Mouse (Mus musculus) forebrain, embryonic 10.5 days (tissue): Measurements from ENCODE around the gene Hbb-bh2. TPM values are rescaled to one million over a fixed set of nuclear protein-coding genes. Genes with fewer than 3 reads are reported as not detected.
"Not testable (repeated sequence)": the region's sequence is repeated elsewhere in the genome, so short reads cannot be mapped to it uniquely, and the experiment has no call there.

Source experiments
- DNase-seq: peaks from one replicate; pipeline ENCODE4 v3.0.0-alpha.2; 2017; ENCODE audit warnings: low spot score; ENCODE audit errors: extremely low spot score
- H3K27ac ChIP-seq: fragments of 300-500 bp; sonication (generic); 2 replicates; pipeline ENCODE4 v1.5.1; 2016; ENCODE audit warnings: mild to moderate bottlenecking
- H3K27me3 ChIP-seq: fragments of 300-500 bp; sonication (generic); 2 replicates; pipeline ENCODE4 v1.6.1; 2016; ENCODE audit warnings: mild to moderate bottlenecking; ENCODE audit not compliant: poor library complexity, severe bottlenecking
- H3K36me3 ChIP-seq: fragments of 300-500 bp; sonication (generic); replicated peaks from 2 replicates; pipeline ENCODE4 v1.6.1; 2016; ENCODE audit warnings: mild to moderate bottlenecking, moderate library complexity
- H3K4me1 ChIP-seq: fragments of 300-500 bp; sonication (generic); 2 replicates; pipeline ENCODE4 v1.6.1; 2016
- H3K4me3 ChIP-seq: fragments of 300-500 bp; sonication (generic); 2 replicates; pipeline ENCODE4 v1.5.1; 2016; ENCODE audit warnings: mild to moderate bottlenecking, moderate library complexity
- H3K9me3 ChIP-seq: fragments of 300-500 bp; sonication (generic); 2 replicates; pipeline ENCODE4 v1.6.1; 2016; ENCODE audit warnings: mild to moderate bottlenecking, moderate library complexity
- WGBS: fragments of 180-500 bp; shearing (Covaris S2); methylation state at CpG from one replicate; pipeline ENCODE4 v1.1.7; 2016; 5-methylcytosine and 5-hydroxymethylcytosine counted together
- polyA plus RNA-seq: library from polyadenylated mRNA; unstranded; fragments of >200 nt; fragmentation: Nextera tagmentation; extraction: Ambion mirVana; gene quantifications from 2 replicates; pipeline ENCODE4 v1.2.1, GENCODE M21; 2016

Hbb-bh2 gene
- polyA plus RNA-seq, 1 experiment from 2014 or later, result 0.37 TPM

DNA sequence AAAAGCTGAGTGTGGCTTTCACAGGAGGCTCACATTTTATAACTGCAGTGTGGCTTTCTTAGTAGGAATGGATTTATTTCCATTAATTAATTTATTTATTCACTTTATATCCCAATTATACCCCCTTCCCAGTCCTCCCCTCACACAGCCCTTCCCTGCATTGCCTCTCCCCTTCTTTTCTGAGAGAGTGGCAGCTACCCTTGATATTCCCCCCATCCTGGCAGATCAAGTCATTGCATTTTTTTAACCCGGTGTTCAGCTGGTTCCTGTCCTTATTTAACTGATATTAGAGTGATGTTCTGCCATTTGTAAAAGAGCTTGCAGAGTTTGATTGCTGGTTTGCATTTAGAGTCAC, 30.5 kb downstream of the Hbb-bh2 start:
- WGBS, result 79% methylated on average over 1 of the region's 1 CpGs
- no peaks in the 10 kb centered on the region for H3K27me3 ChIP-seq
- H3K27ac ChIP-seq, result no peak overlapping the region
- H3K4me3 ChIP-seq, result no peak overlapping the region
- DNase-seq, result no peak
- H3K36me3 ChIP-seq, result no peaks in the 10 kb centered on the region
- no peaks in the 10 kb centered on the region for H3K9me3 ChIP-seq
- no peaks in the 10 kb centered on the region for H3K4me1 ChIP-seq

DNA sequence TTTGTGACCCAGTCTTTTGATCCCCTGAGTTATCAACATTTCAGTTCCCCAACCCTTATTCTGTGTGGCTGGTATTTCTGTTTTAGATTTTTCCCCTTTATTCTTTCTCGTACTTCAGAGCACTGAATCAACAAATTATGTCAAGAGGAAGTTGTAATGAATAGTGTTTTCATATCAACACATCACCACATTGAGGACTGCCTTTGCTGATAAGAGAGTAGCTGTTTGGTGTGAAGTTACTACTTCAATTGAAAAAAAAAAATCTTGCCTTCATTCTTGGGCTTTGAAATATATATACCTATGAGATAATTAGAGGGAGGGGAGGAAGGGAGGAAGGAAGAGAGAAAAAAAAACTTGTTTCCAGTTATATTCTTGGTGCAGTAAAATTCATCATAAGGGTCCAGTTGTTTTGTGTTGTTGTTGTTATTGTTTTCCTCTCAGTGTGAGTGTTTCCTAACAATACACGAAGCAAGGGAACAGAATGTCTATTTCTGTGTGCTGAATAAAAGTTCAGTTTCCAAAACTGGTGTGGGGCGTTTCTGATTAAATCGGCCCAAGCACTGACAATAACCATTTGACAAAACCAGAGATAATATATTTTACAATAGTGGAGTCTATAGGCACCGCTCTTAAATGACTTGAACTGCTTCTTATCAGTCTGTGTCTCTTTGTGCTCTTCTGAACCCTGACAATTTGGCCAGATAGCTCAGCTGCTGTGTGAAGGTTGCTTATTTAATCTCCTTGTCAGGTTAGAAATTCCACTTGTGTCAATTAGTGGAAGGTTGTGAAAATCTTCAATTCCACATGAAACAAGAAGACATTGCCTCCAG, 31.1 kb downstream of the Hbb-bh2 start:
- no peaks in the 10 kb centered on the region for H3K36me3 ChIP-seq
- H3K27me3 ChIP-seq, result no peaks in the 10 kb centered on the region
- H3K4me1 ChIP-seq, result no peaks in the 10 kb centered on the region
- no peak for DNase-seq
- H3K9me3 ChIP-seq, result no peaks in the 10 kb centered on the region
- no peak overlapping the region for H3K4me3 ChIP-seq
- 81% methylated on average over 5 of the region's 5 CpGs for WGBS
- no peak overlapping the region for H3K27ac ChIP-seq

DNA sequence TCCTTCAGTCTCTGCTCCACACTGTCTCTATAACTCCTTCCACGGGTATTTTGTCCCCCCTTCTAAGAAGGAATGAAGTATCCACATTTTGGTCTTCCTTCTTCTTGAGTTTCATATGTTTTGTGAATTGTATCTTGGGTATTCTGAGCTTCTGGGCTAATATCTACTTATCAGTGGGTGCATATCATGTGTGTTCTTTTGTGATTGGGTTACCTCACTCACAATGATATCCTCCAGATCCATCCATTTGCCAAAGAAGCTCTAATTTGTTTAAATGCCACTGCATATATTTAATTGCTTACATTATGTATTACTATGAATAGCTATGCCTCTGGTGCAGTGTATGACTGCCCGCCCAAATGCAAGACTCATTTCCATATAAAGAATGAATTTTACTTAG, 32.2 kb downstream of the Hbb-bh2 start:
- WGBS, result 80% methylated on average over 2 of the region's 2 CpGs
- not testable (repeated sequence) for H3K27me3 ChIP-seq, H3K27ac ChIP-seq, H3K4me3 ChIP-seq, H3K36me3 ChIP-seq, DNase-seq, H3K4me1 ChIP-seq, H3K9me3 ChIP-seq

DNA sequence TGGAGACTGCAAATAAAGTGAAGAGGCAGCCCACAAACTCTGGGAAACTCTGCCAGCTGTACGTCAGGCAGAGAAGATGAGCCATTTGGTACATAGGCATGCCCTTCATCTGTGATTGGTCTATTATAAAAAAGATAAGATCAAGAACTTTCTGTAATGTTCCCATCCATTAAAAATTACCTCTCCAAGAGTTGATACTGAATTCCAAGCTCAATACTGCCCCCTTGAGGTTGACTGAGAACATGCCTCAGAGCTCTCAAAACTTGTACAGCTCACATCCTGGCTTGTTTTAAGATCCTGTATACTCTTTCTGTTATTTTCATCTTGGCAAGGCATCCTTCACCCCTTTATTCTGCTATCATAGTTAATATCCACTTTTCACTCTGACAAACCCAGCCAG, 33.5 kb downstream of the Hbb-bh2 start:
- H3K36me3 ChIP-seq, result no peaks in the 10 kb centered on the region
- no peak overlapping the region for H3K27ac ChIP-seq
- no peaks in the 10 kb centered on the region for H3K4me1 ChIP-seq
- WGBS, result 79% methylated on average over 1 of the region's 1 CpGs
- H3K27me3 ChIP-seq, result no peaks in the 10 kb centered on the region
- no peaks in the 10 kb centered on the region for H3K9me3 ChIP-seq
- H3K4me3 ChIP-seq, result no peak overlapping the region
- DNase-seq, result peak; percentile 20

DNA sequence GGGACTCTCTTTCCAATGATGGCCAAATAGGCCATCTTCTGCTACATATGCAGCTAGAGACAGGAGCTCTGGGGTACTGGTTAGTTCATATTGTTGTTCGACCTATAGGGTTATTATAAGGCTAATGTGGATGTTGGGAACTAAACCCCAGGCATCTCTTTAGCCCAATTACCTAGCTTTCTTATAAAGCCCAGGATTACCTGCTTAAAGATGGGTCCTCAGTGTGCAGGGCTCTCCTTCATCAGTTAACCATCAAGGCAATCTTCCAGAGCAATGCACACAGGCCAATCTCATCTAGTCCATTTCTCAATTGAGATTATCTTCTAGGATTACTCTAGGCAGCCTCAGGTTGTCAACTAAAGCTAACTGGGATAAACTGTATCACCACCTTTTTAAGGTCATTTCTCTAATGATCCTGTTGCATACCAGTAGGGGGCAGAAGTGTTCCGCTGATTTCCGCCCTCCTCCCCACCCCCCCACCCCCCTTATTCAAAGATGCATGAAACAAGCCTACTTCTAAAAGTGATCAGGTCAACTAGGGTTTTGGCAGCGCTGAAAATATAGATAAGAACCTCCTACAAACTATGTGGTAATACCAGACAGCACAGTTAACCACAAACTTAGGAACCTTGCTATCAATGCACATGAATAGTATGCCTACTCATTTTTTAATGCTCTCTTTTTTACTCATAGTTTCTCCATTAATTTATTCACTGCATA, 47.5 kb downstream of the Hbb-bh2 start:
- DNase-seq, result no peak
- Histone ChIP-seq H3K4me1 (no peaks in the 10 kb centered on the region), H3K27me3 (no peaks in the 10 kb centered on the region), H3K4me3 (no peak overlapping the region), H3K27ac (no peak overlapping the region), H3K36me3 (no peaks in the 10 kb centered on the region), H3K9me3 (no peaks in the 10 kb centered on the region)
- 21% methylated on average over 4 of the region's 4 CpGs for WGBS

DNA sequence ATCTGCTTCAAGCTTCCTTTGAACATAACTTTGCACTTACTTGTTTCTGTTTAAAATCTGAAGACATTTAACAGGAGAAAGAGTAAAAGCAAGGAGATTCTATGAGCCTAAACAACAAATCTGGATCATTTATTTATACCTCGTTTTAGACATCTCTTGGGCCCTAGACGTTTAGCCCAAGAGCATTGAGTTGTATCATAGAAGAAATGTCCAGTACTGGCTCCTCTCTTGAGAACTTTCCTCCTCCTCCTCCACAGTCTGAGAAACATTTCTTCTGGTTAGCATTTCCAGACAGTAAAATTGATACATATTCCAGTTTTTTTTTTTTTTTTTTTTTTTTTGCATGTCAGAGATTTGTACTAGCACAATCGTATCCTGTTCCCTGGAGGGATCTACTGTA, 48.6 kb downstream of the Hbb-bh2 start, which contains the start of gene Olfr67:
Gene Olfr67, minus strand, starts transcription at position 101 of the 400 bp plus-strand sequence.
- Histone ChIP-seq H3K36me3 (no peaks in the 10 kb centered on the region), H3K27me3 (no peaks in the 10 kb centered on the region), H3K4me3 (no peak within 1 kb of the TSS), H3K4me1 (no peaks in the 10 kb centered on the region), H3K27ac (no peak within 1 kb of the TSS), H3K9me3 (no peaks in the 10 kb centered on the region)
- WGBS, result 87% methylated on average over 3 of the region's 3 CpGs
- no peak for DNase-seq

Other genes with a start within 250 kb of the Hbb-bh2 start
- gene Olfr619, start 239.9 kb downstream of the Hbb-bh2 start, polyA plus RNA-seq, result not detected in 2 replicates
- not detected in 2 replicates for gene Olfr620, start 228.0 kb downstream of the Hbb-bh2 start, polyA plus RNA-seq
- gene Olfr622, start 197.8 kb downstream of the Hbb-bh2 start, polyA plus RNA-seq, result not detected in 2 replicates
- gene Olfr623, start 176.8 kb downstream of the Hbb-bh2 start, polyA plus RNA-seq, result not detected in 2 replicates
- 0.04 TPM in 2 replicates for gene Olfr624, start 169.3 kb downstream of the Hbb-bh2 start, polyA plus RNA-seq
- gene Olfr625-ps1, start 157.8 kb downstream of the Hbb-bh2 start, polyA plus RNA-seq, result not detected in 2 replicates
- gene Olfr243, start 125.8 kb downstream of the Hbb-bh2 start, polyA plus RNA-seq, result not detected in 2 replicates
- gene Olfr628, start 110.1 kb downstream of the Hbb-bh2 start, polyA plus RNA-seq, result not detected in 2 replicates
- not detected in 2 replicates for gene Olfr629, start 95.6 kb downstream of the Hbb-bh2 start, polyA plus RNA-seq
- gene Olfr630, start 83.2 kb downstream of the Hbb-bh2 start, polyA plus RNA-seq, result not detected in 2 replicates
- not detected in 2 replicates for gene Olfr69, start 68.9 kb downstream of the Hbb-bh2 start, polyA plus RNA-seq
- not detected in 2 replicates for gene Olfr68, start 60.8 kb downstream of the Hbb-bh2 start, polyA plus RNA-seq
- not detected in 2 replicates for gene Olfr67, start 48.7 kb downstream of the Hbb-bh2 start, polyA plus RNA-seq
- 183 and 303 TPM in 2 replicates for gene Hbb-bt, start 26.5 kb downstream of the Hbb-bh2 start, polyA plus RNA-seq
- 80.0 and 102 TPM in 2 replicates for gene Hbb-bs, start 12.4 kb downstream of the Hbb-bh2 start, polyA plus RNA-seq
- gene Hbb-bh1, start 2.6 kb upstream of the Hbb-bh2 start, polyA plus RNA-seq, result 4,104 and 5,437 TPM in 2 replicates
- gene Hbb-y, start 12.7 kb upstream of the Hbb-bh2 start, polyA plus RNA-seq, result 8,184 and 11,241 TPM in 2 replicates
- not detected in 2 replicates for gene Olfr66, start 45.7 kb upstream of the Hbb-bh2 start, polyA plus RNA-seq
- gene Olfr64, start 54.0 kb upstream of the Hbb-bh2 start, polyA plus RNA-seq, result not detected in 2 replicates
- not detected in 2 replicates for gene Olfr65, start 63.0 kb upstream of the Hbb-bh2 start, polyA plus RNA-seq
- gene Olfr631, start 88.3 kb upstream of the Hbb-bh2 start, polyA plus RNA-seq, result not detected in 2 replicates
- not detected in 2 replicates for gene Olfr632, start 93.8 kb upstream of the Hbb-bh2 start, polyA plus RNA-seq
- not detected in 2 replicates for gene Olfr633, start 103.9 kb upstream of the Hbb-bh2 start, polyA plus RNA-seq
- 0.02 TPM in 1 of 2 replicates, not detected in the other for gene Olfr635, start 130.6 kb upstream of the Hbb-bh2 start, polyA plus RNA-seq
- not detected in 2 replicates for gene Olfr638, start 158.2 kb upstream of the Hbb-bh2 start, polyA plus RNA-seq
- gene Olfr639, start 176.8 kb upstream of the Hbb-bh2 start, polyA plus RNA-seq, result 0.02 TPM in 1 of 2 replicates, not detected in the other
- not detected in 2 replicates for gene Olfr640, start 185.1 kb upstream of the Hbb-bh2 start, polyA plus RNA-seq
- not detected in 2 replicates for gene Olfr641, start 194.9 kb upstream of the Hbb-bh2 start, polyA plus RNA-seq
- gene Olfr642, start 212.1 kb upstream of the Hbb-bh2 start, polyA plus RNA-seq, result not detected in 2 replicates
- gene 4930516K23Rik, start 220.9 kb upstream of the Hbb-bh2 start, polyA plus RNA-seq, result not detected in 2 replicates
- not detected in 2 replicates for gene Olfr644, start 231.3 kb upstream of the Hbb-bh2 start, polyA plus RNA-seq
- gene Olfr645, start 244.9 kb upstream of the Hbb-bh2 start, polyA plus RNA-seq, result not detected in 2 replicates